Mouse (Mus musculus): ENCODE measurements around the gene Adgrd1.

DNA sequence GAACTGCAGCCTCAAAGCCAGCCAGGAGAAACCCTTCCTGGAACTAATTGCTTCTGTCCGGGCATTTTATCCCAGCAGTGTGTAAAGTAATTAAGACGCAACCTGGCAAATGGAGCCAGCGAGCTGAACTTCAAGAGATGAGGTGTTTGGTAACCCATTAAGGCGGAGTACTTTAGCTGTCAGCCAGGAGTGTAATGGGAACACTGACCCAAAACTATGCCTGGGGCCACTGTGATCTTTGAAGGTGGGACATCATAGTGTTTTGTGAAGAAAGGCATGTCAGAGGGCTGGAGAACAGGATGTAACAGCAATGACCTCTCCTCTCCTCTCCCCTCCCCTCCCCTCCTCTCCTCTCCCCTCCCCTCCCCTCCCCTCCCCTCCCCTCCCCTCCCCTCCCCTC, 7.5 kb downstream of the Adgrd1 start:
- no peak for TF ChIP-seq CTCF (IDR thresholded peaks at IDR 0.05; ENCODE audit: low read depth, low read length)
- TF ChIP-seq TAL1 (conservative IDR thresholded peaks at IDR 0.05; ENCODE audit: low read depth, low read length), result no peak
- TF ChIP-seq GATA1 (IDR thresholded peaks at IDR 0.05; ENCODE audit: borderline replicate concordance, low read length), result no peak

Measured in G1E (cell line).